Mouse (Mus musculus) embryonic facial prominence, embryonic 11.5 days (tissue): ENCODE results near the gene Tmx2. TPM values are rescaled to one million over a fixed set of nuclear protein-coding genes. Genes with fewer than 3 reads are reported as not detected.
"Not testable (repeated sequence)": the region's sequence is repeated elsewhere in the genome, so short reads cannot be mapped to it uniquely, and the experiment has no call there.

Experiments
- ATAC-seq: fragments of 200-750 bp; cut with Nextera tagmentation; replicated peaks from 2 replicates; pipeline ENCODE4 v1.8.0; 2017; ENCODE audit warnings: low read depth; ENCODE audit not compliant: insufficient number of reproducible peaks, low FRiP score, low TSS enrichment
- DNase-seq: peaks from one replicate; pipeline ENCODE4 v3.0.0-alpha.2; 2015; ENCODE audit warnings: low spot score
- H3K27ac ChIP-seq: fragments of 300-500 bp; sonication (generic); replicated peaks from 2 replicates; pipeline ENCODE4 v1.5.1; 2014; ENCODE audit warnings: mild to moderate bottlenecking, low read depth, low read length, control low read depth
- H3K27me3 ChIP-seq: fragments of 300-500 bp; sonication (generic); 2 replicates; pipeline ENCODE4 v1.6.1; 2014; ENCODE audit warnings: mild to moderate bottlenecking, low read length, moderate library complexity, mixed read lengths; ENCODE audit not compliant: control insufficient read depth, insufficient read depth
- H3K36me3 ChIP-seq: fragments of 300-500 bp; sonication (generic); replicated peaks from 2 replicates; pipeline ENCODE4 v1.6.1; 2014; ENCODE audit warnings: low read depth, mild to moderate bottlenecking, low read length, moderate library complexity, mixed read lengths; ENCODE audit not compliant: control insufficient read depth, insufficient read depth
- H3K4me1 ChIP-seq: fragments of 300-500 bp; sonication (generic); 2 replicates; pipeline ENCODE4 v1.6.1; 2014; ENCODE audit warnings: low read length, mixed read lengths; ENCODE audit not compliant: control insufficient read depth, insufficient read depth
- H3K4me2 ChIP-seq: fragments of 300-500 bp; sonication (generic); 2 replicates; pipeline ENCODE4 v1.6.1; 2014; ENCODE audit warnings: low read depth, mild to moderate bottlenecking, control low read depth, low read length, moderate library complexity
- H3K4me3 ChIP-seq: fragments of 300-500 bp; sonication (generic); 2 replicates; pipeline ENCODE4 v1.5.1; 2014; ENCODE audit warnings: low read depth, low read length, control low read depth
- H3K9ac ChIP-seq: fragments of 300-500 bp; sonication (generic); replicated peaks from 2 replicates; pipeline ENCODE4 v1.6.1; 2014; ENCODE audit warnings: mild to moderate bottlenecking, control low read depth, low read length
- H3K9me3 ChIP-seq: fragments of 300-500 bp; sonication (generic); replicated peaks from 2 replicates; pipeline ENCODE4 v1.6.1; 2016; ENCODE audit warnings: mild to moderate bottlenecking, low read length, inconsistent platforms, mixed read lengths; ENCODE audit not compliant: control insufficient read depth
- WGBS: fragments of 180-500 bp; shearing (Covaris S2); extraction: QIAGEN DNeasy Blood & Tissue Kit; methylation state at CpG from one replicate; pipeline ENCODE4 v1.1.7; 2014; 5-methylcytosine and 5-hydroxymethylcytosine counted together
- polyA plus RNA-seq: library from polyadenylated mRNA; unstranded; fragments of >200 nt; fragmentation: Nextera tagmentation; extraction: Ambion mirVana; gene quantifications from 2 replicates; pipeline ENCODE4 v1.2.1, GENCODE M21; 2014

Tmx2 gene
- polyA plus RNA-seq, 1 experiment from 2014 or later, result 150 TPM

DNA sequence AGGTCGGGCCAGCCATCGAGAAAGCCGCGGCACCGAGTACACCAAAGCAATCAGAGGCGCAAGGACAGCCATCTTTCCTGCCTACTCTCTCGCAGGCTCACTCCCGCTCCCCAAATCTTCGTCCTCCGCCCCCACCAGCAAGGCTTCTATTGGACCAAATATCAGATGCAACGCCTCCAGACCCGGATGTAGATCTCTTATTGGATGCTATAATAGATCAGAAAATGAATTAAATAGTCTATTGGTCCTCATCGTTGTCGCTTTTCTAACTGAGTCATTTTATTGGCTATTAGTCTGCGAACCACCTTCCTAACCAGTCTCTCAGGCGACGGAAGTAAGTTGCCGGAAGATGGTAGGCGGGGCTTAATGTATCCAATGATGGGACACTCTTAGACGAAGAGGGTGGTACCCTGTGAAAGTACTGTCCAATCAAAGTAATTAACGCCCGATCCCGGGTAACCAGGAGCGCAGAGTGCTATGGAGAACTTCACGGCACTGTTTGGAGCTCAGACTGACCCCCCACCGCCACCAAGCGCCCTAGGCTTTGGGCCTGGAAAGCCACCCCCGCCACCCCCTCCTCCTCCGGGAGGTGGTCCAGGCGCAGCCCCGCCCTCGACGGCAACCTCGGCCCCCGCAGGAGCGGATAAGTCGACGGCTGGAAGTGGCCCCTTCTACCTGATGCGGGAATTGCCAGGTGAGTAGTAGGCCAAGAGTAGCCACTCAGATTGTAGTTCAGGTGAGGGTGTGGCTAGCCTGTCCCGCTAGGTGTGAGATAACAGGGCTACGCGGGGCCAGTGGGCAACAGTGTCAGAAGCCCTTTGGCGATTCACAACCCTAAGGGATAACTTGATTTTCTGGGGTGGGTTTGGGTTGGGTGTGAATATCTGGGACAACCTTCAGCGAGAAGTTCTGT, 716 bp downstream of the Tmx2 start, which contains the start of the genes Gm28635 and Med19:
Gm28635 (minus strand) TSS at position 74 of the 913 bp plus-strand sequence.
Med19 (plus strand) TSS at position 435 of the 913 bp plus-strand sequence.
- peak; percentile 100 for DNase-seq
- H3K9me3 ChIP-seq, result no peaks in the 10 kb centered on the region
- WGBS, result under 1% methylated on average over 44 of the region's 44 CpGs
- H3K27me3 ChIP-seq, result no peaks in the 10 kb centered on the region
- peak within 1 kb of the TSS; percentile 82 for H3K4me3 ChIP-seq
- ATAC-seq, result peak; percentile 100
- H3K9ac ChIP-seq, result peak within 1 kb of the TSS; percentile 79
- no peaks in the 10 kb centered on the region for H3K4me1 ChIP-seq
- H3K27ac ChIP-seq, result 0 out of 2 replicates have a peak within 1 kb of the TSS, but pooled peaks have one; percentile 30
- peak within 1 kb of the TSS; percentile 68 for H3K4me2 ChIP-seq
- H3K36me3 ChIP-seq, result peaks cover 2% of the 10 kb centered on the region

DNA sequence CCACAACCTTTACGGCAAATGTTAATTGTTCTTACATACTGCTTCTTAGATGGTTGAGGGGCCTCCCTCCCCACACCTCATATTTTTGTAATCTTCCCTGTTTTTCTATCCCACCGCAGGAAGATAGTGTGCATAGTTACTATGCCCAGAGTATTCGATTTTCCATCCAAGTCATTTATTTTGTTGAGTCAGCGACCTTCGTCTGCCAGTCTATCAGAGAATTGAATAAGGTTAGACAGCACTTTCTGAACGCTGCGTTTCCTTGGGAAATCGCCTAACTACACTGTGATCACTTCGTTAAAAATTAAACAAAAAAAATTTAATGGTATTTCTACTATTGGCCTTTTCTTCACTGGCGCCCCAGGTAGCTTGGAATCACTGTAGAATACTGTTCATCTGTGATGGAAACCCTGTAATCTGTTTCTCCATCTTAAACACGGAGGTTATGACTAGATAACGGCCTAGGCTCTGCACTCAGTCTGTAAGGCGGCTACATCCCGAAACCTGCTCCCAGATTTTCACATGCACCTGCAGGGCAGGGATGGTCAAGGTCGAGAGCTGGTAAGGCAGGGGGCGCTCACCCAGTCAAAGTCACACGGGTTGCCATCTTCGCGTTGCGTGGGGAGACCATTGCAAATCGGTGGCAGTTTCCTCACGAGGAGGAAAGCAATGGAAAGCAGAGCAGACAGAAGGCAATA, 1.5 kb downstream of the Tmx2 start:
- no peak overlapping the region for H3K27ac ChIP-seq
- no peaks in the 10 kb centered on the region for H3K9me3 ChIP-seq
- peak overlapping the region; percentile 58 for H3K4me3 ChIP-seq
- WGBS, result 11% methylated on average over 22 of the region's 22 CpGs
- ATAC-seq, result peak; percentile 30
- DNase-seq, result peak; percentile 55
- H3K4me2 ChIP-seq, result peak overlapping the region; percentile 68
- H3K36me3 ChIP-seq, result peaks cover 2% of the 10 kb centered on the region; the same call in 1 of the 2 replicates
- no peaks in the 10 kb centered on the region for H3K27me3 ChIP-seq
- H3K4me1 ChIP-seq, result no peaks in the 10 kb centered on the region
- H3K9ac ChIP-seq, result peak overlapping the region; percentile 52

GRCm38 (mm10) chr2:84671535-84671934, 7.4 kb downstream of the Tmx2 start:
- H3K4me2 ChIP-seq, ATAC-seq, H3K27me3 ChIP-seq, H3K36me3 ChIP-seq, H3K4me1 ChIP-seq, H3K27ac ChIP-seq, H3K9ac ChIP-seq, H3K4me3 ChIP-seq, DNase-seq, H3K9me3 ChIP-seq: not testable (repeated sequence)
- WGBS, result 74% methylated on average over 4 of the region's 5 CpGs

DNA sequence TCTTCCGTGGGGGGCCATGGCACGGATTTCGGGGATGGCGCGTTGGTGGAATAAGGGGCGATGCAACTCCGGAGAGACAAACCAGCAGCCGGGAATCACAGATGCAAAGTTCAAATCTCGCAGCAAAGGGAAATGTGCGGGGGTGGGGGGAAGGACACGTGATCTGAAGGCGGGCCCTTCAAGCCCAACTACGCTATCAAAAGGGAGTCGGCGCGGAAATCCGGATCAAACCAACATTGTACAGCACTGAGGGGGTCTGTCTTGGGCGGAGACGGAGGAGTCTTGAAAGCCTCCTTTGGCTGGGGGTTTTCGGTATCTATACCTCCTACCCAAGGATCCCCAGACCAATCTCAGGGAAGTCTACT, 8.4 kb downstream of the Tmx2 start, which contains the start of gene Selenoh:
Selenoh (minus strand) TSS at position 202 of the 365 bp plus-strand sequence.
- ATAC-seq (peak; percentile 95), DNase-seq (peak; percentile 98)
- H3K27me3 ChIP-seq, result no peaks in the 10 kb centered on the region
- no peaks in the 10 kb centered on the region for H3K4me1 ChIP-seq
- peak within 1 kb of the TSS; percentile 96 for H3K9ac ChIP-seq
- H3K27ac ChIP-seq, result peak within 1 kb of the TSS; percentile 90
- H3K4me2 ChIP-seq, result peak within 1 kb of the TSS; percentile 63
- 0 out of 2 replicates have a peak, but pooled peaks cover 2% of the 10 kb centered on the region for H3K36me3 ChIP-seq
- no peaks in the 10 kb centered on the region for H3K9me3 ChIP-seq
- 2% methylated on average over 20 of the region's 20 CpGs for WGBS
- peak within 1 kb of the TSS; percentile 93 for H3K4me3 ChIP-seq

DNA sequence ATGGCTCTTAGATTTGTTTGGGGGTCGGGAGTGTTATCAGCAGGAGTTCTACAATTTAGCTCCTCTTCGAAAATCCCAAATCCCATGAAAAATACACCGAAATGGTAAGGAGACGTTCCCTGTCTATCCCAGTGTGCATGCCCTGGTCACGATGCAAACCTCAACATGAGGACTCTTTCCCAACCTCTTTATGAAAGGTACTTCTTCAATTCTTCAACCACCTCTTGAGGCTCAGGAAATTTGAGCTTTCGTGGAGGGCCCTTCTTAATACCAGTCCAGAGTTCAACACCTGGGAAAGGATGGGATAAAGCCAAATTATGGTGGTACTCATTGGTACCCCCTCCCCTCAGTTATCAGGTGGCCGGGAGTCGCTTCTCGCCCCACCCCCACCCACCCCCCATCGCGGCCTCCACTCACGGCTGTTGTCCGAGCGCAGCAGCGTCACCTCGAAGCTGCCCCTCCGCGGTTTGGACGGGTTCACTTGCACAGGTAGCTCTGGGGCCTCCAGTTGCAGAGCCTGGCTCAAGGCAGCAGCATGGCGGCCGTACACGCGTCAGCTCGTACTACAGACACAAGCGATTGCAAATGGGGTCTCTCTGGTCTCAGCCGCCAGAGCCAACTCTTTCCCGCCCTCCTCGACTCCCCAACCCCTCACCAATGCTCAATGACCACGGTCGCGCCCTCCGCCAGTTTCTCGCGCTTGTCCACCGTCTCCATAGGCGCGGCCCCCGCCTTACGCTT, 8.9 kb downstream of the Tmx2 start:
- 3% methylated on average over 39 of the region's 39 CpGs for WGBS
- Histone ChIP-seq H3K27ac (peak overlapping the region; percentile 90), H3K36me3 (0 out of 2 replicates have a peak, but pooled peaks cover 2% of the 10 kb centered on the region), H3K4me1 (no peaks in the 10 kb centered on the region), H3K9ac (peak overlapping the region; percentile 96), H3K4me2 (peak overlapping the region; percentile 63), H3K9me3 (no peaks in the 10 kb centered on the region), H3K27me3 (no peaks in the 10 kb centered on the region), H3K4me3 (peak overlapping the region; percentile 93)
- DNase-seq, result no peak
- peak; percentile 87 for ATAC-seq

DNA sequence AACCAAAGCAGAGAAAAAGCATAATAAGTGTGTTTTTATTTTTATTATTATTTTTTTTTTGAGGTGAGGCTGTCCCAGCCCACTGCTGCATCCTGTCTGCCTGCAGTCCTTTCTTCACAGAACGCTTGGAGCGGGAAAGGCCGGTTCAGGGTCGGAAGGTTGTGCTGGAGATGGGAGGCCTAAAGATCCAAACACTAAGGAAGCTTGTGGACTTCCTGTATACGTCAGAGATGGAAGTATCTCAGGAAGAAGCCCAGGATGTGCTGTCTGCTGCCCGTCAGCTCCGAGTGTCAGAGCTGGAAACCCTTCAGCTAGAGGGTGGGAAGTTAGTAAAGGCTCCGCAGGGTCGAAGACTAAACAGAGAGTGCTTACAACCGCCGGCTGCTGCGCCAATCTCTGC, 12.9 kb downstream of the Tmx2 start:
- Histone ChIP-seq H3K4me2 (no peak overlapping the region), H3K9ac (no peak overlapping the region), H3K36me3 (no peaks in the 10 kb centered on the region), H3K27me3 (no peaks in the 10 kb centered on the region), H3K4me3 (no peak overlapping the region), H3K4me1 (no peaks in the 10 kb centered on the region), H3K9me3 (no peaks in the 10 kb centered on the region), H3K27ac (no peak overlapping the region)
- 62% methylated on average over 12 of the region's 12 CpGs for WGBS
- ATAC-seq, result no peak
- no peak for DNase-seq

DNA sequence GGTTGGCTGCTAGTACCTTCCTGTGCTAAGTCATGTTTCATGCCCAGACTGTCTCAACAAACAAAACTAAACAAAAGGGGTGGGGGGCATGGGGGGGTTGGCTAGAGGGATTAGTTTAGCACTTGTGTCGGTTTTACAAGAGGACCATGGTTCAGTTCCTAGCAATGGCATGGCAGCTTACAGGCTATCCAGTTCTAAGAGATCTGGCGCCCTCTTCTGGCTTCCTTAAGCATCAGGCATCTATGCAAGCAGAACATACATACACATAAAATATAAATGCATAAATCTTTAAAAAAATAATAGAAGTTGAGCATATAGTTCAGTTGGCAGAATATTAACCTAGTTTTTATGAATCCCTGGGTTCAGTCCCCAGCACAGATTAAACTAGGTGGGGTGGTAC, 16.1 kb downstream of the Tmx2 start:
- H3K9me3 ChIP-seq, result no peaks in the 10 kb centered on the region
- H3K27me3 ChIP-seq, result no peaks in the 10 kb centered on the region
- no peak overlapping the region for H3K4me2 ChIP-seq
- no peaks in the 10 kb centered on the region for H3K4me1 ChIP-seq
- H3K4me3 ChIP-seq, result no peak overlapping the region
- no peaks in the 10 kb centered on the region for H3K36me3 ChIP-seq
- no peak overlapping the region for H3K27ac ChIP-seq
- 24% methylated on average over 2 of the region's 2 CpGs for WGBS
- H3K9ac ChIP-seq, result no peak overlapping the region
- peak; percentile 66 for DNase-seq
- ATAC-seq, result no peak
